Mouse (Mus musculus) right cerebral cortex, postnatal 4 days (tissue): Measurements from ENCODE around the gene Gfm1.

Experiments used
- DNase-seq: peaks from one replicate; pipeline ENCODE4 v3.0.0-alpha.2; 2022

The Gfm1 gene

DNA sequence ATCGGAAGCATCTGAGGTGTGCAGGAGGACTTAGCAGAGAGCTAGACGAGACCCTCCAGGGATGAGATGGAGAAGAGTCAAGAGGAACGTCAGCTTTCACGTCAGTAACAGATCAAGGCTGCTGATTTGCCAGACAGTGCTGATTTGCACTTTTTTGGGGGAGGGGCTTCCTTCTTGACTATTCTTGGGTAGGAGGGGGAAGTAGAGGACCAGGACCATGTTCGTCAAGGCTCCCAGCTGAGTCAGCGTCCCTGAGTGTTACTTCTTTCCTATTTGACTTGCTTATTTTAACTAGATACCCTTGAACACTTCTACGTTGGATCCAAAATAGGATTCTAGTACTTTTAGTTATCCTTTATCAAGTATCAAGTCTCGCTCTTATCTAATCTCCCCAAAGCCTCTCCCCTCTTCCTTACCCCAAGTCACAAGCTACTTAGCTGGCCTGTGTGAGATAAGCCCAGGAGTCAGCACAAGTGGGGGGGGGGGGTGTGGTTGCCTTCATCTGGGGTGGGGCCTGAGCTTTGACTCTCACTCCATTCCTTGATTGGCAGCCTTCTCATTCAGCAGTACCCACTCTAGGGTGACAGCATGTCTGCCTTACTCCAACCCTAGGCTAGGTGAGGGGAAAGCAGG lies 69.0 kb downstream of the Gfm1 start:
- DNase-seq, result no peak

DNA sequence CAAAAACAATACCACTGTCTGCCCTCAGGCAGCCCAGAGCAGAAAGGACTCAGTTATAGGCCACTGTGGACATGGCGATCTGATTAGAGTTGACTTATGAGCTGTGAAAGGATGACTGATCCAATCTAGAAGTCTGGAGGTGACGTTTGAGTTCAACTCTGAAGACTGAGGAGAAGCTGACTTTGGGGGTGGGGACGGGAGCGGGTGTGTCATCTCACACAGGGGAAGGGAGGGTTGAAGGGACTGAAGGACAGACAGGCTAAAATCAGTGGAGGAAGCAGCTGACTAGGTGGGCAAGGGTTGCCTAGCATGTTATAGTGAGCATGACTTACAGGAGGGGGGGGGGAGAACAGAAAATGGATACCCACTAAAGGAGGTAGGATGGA lies 69.5 kb downstream of the Gfm1 start:
- no peak for DNase-seq

DNA sequence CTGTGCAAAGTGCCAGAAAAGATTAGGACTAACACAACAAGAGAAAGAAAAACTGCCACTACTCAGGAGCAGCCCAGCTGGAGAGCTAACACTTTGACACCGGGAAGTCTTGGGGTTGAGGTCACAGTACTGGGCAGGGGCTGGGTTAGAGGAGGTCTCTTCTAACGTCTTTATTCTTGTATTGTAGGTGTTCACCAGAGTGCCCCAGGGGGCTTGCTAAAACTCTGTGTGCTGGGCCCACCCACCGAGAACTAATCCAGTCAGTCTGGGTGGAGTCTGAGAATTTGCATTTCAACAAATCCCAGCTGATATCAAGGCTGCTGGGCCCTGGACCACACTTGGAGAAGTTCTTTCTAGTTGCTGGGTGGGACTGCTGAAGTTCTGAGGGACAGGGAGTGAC lies 74.0 kb downstream of the Gfm1 start:
- DNase-seq, result no peak

DNA sequence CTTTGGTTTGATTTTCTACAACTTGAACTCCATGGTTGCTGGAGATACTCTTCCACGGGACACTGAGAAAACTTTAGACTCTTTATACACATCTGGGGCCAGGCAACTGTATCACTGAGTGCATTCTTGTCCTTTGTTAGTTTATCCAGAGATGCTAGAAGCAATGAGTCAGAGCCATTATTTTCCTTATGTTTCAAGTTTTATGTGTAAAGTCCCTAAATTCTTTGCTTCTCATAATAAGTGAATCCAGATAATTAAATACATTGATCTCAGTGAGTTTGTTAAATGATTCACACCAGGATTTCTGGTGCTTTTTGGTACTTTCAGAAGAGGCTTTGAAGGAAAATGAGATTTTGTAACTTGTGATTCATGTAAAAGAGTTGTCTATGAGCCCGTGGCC lies 75.4 kb downstream of the Gfm1 start:
- no peak for DNase-seq

DNA sequence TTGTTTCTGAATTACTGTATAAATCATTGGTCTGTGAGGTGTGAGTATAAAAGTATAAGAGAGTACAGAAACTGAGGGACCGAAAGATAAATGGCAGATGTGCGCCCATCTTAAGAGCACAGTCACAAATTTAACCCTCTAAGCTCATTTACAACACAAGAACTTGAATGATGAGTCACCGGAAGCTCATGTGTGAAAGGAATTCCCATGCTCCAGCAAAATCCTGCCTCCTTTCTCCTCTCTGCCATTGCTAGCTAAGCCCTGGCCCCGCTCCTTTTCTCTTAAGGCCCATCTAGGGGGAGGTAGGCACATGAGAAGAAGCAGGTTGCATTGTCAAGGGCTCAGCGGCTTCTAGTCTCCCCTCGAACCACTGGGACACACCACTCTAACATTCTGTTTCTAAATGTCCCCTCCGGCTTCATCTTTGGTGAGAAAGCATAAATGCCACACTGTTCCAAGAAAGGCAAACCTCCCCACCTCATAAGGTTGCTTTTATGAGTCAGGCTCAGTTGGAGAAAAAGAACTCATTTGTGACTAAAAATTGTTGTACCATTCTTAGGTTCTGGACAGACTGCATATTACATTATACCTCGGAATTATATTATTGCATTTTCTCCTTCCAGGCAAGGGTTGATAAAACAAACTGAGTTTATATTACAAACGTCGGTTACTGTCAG lies 78.5 kb downstream of the Gfm1 start:
- no peak for DNase-seq

DNA sequence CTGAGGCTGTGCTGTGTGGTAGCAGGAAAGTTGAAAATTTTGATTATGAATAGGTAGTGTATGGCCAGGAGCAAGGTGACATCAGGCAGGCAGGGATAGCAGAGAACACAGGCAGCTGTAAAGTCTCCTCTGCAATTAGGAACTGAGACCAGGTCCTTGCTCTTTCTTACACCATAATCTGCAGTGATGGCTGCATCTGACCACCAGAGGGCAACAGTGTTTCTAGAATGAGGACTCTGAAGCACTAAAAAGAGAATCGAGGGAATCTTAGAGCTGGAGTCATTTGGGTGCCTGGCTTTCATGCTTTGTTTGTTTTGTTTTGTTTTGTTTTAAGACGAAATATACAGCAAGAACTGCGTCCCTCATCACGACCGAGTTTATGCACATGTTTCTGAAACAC lies 82.9 kb downstream of the Gfm1 start:
- peak; percentile 76 for DNase-seq

DNA sequence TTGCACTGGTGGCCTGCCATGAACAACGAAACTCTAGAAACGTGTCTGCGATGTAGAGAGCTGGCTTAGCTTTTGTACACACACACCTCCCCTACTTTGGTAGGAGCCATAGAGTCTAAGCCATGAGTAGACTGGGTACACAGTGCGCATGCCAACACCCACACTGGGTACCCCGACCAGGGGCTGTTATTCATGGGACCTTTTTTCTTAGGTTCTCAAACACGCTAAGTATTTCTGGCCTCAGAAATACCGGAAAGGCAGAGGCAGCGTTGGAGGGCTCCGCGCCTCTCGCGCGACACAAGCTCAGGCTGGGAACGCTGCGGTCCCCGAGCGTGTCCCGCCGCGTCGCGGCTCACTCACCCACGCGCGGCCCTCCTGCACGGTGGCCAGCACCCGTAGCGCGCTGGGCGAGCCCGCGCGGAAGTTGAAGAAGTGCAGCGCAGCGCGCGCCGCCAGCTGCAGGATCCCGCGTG lies 84.9 kb downstream of the Gfm1 start:
- DNase-seq, result peak; percentile 37

DNA sequence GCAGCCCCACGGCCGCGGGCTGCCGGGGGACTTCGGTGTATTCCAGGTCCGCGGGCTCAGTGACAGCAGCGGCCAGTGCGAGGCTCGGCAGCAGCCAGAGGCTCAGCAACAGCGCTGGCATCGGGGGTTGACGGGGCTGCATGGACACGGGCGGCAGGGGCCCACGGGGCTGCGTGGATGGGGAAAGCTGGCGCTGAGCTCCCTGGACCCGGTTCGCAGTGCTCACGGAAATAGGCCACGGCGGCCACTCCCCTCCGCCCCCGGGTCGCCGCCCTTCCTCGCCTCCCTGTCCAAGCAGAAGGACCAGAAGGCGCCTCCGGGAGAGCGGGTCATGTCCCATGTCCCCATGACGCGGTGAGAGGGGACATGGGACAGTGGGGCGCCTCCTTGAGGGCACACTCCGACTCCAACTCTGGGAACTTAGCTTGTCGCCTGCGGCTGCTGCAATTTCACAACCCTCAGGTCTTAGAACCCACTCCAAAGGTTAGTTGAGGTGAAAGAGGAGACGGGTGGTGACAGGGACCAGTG lies 85.4 kb downstream of the Gfm1 start, which contains the start of gene Rarres1:
TSS of gene Rarres1 (minus strand) at position 250 of the 528 bp plus-strand sequence.
- peak; percentile 22 for DNase-seq

DNA sequence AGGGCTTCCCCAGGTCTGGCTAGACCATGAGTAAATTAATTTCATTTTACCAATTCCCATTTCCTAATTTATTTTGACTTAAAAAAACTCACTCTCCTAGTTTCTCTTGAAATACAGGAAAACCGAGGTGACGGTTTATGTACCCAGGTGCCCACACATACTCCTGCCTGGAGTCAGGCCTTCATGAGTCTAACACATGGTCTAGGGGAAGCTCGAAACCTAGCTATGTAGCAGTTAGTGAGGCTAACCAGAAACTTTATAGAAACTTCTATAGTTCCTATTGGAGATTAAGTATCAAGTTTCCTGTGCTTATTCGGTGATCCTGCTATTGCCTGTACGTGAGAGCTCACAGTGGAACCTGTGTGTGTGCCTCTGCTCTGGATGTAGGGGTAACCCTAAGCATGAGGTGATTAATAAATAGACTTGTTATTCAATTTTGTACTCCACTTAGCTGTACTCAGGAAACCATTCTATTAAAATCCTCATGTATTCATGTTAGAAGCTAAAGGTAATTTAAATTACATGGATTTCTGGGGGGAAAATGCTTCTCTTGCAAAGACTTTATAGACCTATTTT lies 90.8 kb downstream of the Gfm1 start:
- no peak for DNase-seq

DNA sequence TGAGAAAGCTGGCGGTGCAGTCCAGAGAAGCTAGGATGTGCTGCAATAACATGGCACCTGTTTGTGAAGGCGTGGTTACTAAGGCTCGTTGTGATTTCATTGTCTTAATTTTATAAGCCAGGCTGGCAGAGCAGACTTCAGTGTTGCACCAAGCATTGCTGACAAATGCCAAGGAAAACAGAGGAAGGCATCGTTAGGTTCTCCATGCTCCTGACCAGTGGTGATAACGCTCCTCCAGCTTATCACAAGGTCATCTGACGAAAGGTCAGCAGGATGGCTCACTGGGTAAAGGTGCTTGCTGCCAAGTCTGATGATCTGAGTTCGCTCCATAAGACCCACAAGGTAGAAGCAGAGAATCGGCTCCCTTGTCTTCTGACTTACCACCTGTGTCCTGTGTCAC lies 92.8 kb downstream of the Gfm1 start:
- DNase-seq, result no peak

DNA sequence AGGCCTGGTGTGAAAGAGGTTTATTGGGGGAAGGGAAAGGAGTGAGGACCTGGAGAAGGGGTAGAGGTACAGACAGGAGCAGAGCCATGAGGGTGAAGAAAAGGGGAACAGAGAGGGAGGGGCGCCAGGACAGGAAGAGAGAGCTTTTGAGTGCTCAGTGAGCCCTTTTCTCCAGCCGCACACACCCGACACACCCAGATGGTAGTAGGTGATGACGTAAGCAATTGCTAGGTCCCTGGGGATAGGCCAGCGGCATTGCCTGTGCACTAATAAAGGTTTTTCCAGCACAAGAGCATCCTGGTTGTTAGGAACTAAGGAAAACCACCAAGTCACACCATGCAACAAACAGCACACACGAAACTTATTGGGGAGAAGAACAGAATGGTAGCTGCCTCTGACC lies 94.9 kb downstream of the Gfm1 start:
- DNase-seq, result no peak
